Mouse (Mus musculus): ENCODE measurements around the gene Zc3h14.
A peak's percentile ranks its signal among the peaks of the same experiment; 100 is the strongest.

Zc3h14 gene

DNA sequence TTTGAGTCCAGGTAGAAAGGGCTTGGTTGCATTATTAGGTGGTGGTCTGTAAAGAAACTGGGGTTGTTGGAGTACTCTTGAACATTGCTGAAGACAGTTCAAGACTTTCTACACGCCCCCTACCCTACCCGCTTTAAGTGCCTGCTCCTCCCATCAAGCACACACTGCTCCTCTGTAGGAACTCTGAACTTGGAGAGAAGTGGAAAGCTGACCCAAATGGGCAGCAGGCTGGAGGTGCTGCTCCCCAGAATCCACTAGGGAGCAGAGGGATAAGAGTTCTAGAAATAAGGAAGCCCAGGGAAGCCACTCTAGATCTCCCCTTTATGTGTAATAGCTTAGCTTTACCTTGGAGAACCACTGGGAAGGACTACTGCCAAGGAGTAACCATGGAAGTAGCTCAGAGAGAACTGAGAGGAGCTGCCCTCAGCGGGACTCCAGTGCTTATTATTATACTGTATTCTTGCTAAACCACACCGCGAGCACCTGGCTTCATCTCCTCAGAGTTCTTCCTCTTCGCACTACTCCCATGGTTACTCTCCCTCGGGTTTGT is 8.9 kb upstream of the Zc3h14 start:
- no peak for DNase-seq (ENCODE audit: low read depth in 2 of 2, low spot score in 2 of 2)

DNA sequence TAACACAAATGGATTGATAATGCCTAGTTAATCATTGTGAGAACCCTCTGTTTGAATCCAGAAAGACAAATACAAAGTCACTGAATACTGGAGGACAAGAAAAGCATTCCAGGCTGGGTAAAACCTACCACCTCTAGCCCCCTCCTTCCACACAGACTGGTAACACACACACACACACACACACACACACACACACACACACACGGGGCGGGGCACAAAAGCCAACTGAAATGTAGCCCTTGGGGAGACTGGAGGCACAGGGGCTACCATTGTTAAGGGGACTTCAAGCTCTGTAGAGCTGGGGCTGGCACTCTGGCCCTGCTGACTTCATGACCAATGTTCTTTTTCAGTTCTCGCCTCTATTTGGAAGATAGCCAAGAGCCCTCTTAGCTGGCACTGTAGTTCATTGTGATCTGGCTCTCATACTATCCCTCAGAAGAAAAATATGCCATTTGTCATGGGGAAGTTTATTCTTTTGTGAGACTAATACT is 5.7 kb upstream of the Zc3h14 start:
- no peak for DNase-seq (ENCODE audit: low read depth in 2 of 2, low spot score in 2 of 2)

DNA sequence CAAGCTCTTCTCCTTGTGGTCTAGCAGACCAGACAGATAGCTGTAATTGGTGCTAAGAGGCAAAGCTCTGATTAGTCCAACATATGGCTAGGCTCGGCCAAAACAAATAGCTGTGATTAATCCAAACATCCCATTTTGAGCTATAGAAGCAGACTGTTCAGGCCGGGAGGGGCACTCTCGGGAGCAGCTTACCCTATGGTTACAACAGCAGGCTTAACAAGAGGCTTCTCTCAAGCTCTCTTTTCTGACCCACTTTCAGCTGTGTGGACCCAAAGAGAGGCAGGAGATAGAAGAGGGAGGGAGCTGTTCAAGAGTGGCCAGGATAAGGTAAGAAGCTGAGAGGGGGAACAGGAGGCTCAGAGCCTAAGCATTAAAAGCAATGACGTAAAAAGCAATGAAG is 1.1 kb upstream of the Zc3h14 start:
- no peak for DNase-seq (ENCODE audit: low read depth in 2 of 2, low spot score in 2 of 2)

DNA sequence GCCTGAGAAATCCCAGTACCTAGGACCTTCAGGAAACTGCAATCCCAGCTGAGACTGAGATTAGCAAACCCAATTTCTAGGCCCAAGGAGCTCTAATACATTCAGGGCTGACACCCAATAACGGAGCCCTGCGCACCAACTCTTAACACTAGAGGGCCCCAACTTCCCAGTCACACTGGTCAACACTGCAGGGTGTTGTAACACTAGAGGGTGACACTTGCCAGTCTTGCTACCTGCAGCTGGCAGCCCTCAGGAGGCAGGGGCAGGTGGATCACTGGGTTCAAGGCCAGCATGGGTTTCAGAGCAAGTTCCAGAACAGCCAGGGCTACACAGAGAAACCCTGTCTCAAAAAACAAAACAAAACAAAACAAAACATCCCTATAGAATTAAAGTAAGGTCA is 633 bp upstream of the Zc3h14 start:
- DNase-seq (ENCODE audit: low read depth in 2 of 2, low spot score in 2 of 2), result peak; percentile 58 to 68

DNA sequence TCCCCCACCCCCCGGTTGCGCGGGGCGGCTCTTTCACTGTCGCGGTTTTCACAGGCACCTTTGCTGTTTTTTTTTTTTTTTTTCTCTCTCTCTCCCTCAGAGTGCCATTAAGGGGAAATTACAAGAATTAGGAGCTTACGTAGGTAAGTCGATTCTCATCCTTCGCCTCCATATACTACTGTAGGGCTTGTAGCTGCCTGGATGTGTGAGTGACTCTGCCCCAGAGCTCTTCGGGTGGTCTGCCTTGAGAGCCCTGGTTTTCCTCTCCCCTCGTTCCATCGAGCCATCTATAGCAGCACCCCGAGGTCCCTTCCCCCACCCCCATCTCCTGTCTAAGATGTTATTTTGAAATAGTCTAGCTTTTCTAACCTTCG is 603 bp downstream of the Zc3h14 start:
- no peak for DNase-seq (ENCODE audit: low read depth in 2 of 2, low spot score in 2 of 2)

DNA sequence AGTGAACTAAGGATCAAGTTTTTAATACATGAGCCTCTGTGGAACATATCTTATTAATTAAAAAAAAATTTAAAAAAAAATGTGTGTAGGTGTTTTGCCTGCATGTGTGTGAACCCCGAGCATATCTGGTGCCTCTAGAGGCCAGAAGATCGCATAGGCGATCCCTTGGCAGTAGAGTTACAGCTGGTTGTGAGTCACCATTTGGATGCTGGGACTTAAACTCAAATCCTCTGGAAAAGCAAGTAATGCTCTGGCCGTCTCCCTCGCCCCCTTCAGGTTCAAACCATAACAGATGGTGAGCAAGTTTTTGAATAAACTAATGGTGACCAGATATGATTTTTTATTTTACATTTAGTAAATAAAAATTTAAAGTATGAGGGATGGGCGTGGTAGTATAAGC is 10.9 kb downstream of the Zc3h14 start:
- DNase-seq (ENCODE audit: low read depth in 2 of 2, low spot score in 2 of 2), result no peak

DNA sequence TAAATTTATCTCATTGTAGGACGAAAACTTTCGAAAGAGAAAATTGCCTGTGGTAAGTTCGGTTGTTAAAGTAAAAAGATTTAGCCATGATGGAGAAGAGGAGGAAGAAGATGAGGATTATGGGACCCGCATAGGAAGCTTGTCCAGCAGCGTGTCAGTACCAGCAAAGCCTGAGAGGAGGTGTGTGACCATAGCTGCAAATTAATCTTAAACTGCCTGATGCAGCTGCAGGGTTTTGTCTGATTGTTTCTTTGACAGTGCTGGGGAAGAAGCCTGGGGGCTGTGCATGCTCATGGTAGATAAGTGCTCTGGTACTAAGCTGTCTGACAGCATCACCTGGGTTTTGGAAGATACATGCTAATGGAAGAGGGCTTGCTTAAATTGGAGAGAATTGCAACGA is 12.9 kb downstream of the Zc3h14 start:
- DNase-seq (ENCODE audit: low read depth in 2 of 2, low spot score in 2 of 2), result no peak

DNA sequence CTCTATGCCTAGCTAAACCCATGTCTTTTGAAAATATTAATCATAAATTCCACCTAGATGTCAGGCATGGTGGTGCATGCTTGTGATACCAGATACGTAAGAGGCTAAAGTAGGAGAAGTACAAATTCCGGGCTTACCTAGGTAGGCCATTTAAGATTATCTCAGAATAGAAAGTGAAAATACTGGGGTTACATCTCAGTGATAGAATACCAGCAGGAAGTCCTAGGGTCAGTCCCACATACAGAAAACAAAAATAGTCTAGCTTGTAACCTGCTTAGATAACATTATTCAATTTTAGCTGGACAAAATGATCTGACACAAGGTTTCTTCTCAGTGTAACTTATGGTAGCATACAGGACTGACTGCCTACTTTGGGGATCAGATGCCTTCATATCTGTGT is 19.5 kb downstream of the Zc3h14 start:
- no peak for DNase-seq (ENCODE audit: low read depth in 2 of 2, low spot score in 2 of 2)

DNA sequence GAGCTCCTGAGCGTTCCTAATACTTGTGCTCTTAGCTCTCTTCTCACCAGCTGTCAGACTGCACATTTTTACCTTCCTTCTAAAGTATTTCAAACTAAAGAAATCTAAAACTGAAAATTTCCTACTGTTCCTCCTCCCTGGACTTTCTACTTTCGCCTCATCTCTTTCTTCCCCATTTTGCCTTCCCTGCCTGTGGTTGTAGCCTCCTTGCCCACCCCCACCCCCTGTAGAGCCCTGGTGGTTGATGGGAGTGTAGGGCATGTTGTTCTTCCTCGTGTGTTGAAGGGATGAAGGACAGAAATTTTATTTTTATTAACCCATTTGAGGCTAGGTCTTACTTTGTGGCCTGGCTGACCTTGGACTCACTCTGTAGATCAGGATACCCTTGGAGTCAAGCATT is 30.7 kb downstream of the Zc3h14 start:
- no peak for DNase-seq (ENCODE audit: low read depth in 2 of 2, low spot score in 2 of 2)

DNA sequence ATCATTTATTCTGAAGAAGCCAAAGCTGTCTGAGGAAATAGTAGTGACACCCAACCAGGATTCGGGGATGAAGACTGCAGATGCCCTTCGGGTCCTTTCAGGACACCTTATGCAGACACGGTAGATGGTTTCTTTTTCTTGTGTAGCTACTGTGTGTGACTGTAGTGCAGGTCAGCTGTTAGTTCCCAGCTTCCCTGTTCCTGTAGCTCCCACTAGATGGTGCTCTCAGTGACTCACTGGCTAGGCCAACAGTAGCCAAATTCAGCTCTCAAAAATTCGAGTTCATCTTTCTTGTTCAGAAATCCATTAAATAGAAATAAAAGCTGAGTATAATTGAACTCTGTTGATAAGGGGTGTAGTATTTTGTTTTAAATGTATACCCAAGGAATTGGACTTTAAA is 32.4 kb downstream of the Zc3h14 start:
- peak in 1 of 2 experiments; percentile 1 for DNase-seq (ENCODE audit: low read depth in 2 of 2, low spot score in 2 of 2)

DNA sequence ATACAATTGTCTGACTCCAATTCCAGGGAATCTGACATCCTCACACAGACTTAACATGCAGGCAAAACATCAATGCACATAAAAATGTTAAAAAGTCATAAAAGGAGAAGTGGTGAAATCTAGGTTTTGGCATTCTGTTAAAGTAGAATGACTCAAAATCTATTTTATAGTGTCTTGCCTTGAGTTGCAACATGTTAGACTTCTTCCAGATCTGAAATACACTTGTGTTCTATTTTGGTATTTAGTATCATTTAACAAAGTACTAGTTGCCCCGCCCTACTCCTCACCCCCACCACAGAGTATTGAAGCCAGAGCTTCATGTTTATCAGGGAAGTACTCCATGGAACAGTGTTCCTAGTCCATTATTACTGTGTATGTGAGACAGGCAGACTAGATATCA is 37.5 kb downstream of the Zc3h14 start:
- no peak for DNase-seq (ENCODE audit: low read depth in 2 of 2, low spot score in 2 of 2)

DNA sequence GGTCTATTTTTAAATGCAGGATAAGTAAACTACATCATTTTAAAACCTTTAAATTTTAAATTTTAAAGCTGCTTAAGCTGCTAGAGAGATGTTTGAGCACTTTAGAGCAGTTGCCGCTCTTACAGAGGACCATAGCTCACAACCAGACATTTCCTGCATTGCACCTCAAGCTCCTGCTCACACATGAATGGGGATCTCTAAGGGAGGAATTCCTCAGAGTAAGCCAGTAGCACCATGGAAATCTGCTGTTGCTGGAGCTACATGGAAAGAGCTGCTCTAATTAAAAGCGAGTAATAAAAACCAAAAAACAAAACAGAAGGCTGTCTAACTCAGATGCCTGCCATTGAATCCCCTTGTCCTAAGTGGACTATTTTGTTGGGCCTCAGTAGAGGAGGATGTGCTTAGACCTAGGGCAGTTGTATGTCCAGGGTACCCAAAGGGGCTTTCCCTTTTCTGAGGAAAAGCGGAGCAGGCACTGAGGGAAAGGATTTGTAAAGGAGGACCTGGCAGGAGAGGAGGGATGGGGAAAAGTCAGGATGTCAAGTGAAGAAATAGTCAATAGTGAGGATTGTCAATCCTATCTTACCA is 49.1 kb downstream of the Zc3h14 start:
- no peak for DNase-seq (ENCODE audit: low read depth in 2 of 2, low spot score in 2 of 2)

DNA sequence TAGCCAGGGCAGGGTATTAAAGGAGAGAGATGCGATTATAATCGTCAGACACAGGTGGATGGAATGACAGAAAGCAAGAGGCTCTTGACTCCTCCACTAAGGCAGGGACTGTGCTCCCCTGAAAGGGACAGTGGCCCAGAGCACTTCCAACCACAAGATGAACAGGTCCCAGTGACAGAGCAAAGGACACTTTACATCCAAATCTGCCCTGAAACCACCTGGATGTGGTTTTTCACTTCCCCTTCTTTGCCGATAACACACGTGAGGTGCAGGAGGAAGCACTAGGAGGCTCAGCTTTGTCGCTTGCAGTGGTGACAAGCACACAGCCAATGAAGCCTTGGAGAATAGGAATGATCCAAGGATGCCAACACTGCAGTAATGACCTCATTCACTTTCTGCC is 53.6 kb downstream of the Zc3h14 start:
- DNase-seq (ENCODE audit: low read depth in 2 of 2, low spot score in 2 of 2), result no peak

DNA sequence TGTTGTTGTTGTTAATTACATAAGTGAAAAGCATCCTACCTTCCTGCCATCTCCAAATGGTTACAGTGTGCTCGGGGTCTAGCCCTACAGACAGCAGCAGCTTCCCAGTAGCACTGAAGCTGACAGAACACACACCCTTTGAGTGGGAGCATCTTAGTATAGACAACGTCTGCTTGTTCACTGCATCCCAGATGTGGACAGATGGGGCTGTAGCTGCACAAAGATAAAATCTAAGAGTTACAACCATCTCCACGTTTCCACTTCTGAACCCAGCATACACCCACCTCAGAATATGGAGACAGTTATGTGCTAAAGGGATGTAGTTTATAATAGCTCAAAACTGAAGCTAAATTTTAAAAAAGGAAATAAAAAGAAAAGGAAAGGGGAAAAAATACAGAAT is 55.5 kb downstream of the Zc3h14 start:
- DNase-seq (ENCODE audit: low read depth in 2 of 2, low spot score in 2 of 2), result no peak

DNA sequence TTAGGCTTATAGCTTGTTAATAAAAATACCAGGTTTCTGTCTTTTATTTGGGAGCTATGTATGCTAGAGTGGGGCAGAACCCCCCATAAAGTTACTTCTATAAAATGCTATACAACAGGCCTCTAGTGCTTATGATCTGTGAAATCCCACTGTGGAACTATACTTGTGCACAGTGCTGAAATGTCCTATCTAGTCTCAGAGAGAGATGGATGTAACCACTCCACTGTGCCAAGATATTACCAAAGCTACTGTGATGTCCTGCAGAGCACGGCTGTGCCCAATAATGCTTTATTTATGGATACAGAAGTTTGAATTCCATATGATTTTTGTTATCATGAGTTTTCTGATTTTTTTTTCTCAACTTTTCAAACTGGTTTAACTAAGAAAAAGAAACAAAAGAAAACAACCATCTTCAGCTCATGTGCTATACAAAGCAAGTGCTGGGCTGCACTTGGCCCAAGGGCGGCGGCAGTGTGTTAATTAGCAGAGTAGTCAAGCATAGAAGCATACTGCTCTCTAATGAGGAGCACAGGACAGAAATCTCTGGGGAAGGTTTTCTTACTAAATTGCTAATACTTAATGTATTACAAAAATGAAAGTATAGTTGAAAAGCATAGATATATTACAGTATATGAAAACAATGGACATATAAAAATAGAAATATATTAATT is 57.4 kb downstream of the Zc3h14 start:
- DNase-seq (ENCODE audit: low read depth in 2 of 2, low spot score in 2 of 2), result no peak

DNA sequence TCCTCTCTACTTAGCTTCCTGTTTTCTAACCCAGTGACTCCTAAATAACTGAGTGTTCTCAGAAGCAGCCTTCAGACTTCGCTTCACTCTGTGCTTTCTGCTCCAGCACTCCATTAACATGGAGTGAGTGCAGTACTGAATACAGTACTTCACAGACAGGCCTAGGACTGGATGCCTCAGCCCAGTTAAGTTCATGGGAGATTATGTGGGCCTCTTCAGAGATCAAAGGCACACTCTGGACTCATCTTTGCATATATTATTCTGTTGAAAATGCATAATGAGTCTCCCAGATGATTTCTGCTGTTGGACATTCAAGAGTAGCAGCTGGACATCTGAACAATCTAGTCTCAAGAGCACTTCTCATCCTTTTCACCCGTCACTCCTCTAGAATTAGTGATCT is 74.0 kb downstream of the Zc3h14 start:
- DNase-seq (ENCODE audit: low read depth in 2 of 2, low spot score in 2 of 2), result no peak

DNA sequence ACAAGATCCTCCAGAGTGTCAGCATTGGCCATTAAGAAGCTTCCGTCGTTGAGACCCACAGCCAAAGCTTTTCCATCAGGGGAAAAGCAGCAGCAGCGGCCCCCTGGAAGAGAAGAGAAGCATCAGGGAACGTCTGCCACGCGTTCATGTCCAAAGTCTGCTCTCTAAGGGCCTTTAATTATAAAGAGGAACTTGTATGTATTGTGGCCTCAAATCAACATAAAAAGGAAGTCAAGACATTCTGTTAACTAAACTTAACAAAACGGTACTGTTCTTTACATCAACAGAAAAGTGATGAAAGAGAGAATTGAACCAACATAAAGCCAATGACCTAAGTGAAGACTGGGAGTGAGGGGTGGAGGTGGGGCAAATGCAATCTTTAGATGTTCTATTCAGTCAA is 84.4 kb downstream of the Zc3h14 start:
- DNase-seq (ENCODE audit: low read depth in 2 of 2, low spot score in 2 of 2), result no peak

DNA sequence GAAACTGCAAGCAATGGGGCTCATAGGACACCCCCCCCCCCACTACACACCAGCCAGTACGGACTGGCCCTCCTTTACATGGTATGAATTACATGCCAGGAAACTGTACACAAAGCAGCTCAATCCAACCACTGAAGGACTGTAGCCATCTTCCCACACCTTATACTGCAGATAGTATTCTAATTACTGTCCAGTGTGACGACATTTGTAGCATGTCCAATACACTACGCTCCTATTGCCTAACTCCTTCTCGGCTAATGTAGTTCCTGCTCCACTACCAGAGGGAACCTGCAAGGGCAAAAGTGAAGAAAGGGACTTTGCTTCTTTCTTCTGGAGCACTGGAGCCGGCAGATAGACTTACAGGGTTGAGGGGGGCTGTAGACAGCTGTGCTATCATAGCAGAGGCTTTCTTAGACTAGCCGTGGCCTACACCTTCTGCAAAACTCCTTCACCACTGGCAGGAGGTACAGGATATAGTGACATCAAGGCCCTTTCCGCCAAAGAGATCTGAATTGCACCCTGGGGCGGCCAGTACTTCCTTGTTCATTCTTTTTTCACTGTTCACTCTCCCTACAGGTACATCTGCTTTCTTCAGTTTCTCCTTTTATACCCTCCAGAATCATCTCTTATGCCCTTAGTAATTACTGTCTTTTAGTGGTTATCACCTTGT is 86.3 kb downstream of the Zc3h14 start:
- no peak for DNase-seq (ENCODE audit: low read depth in 2 of 2, low spot score in 2 of 2)

DNA sequence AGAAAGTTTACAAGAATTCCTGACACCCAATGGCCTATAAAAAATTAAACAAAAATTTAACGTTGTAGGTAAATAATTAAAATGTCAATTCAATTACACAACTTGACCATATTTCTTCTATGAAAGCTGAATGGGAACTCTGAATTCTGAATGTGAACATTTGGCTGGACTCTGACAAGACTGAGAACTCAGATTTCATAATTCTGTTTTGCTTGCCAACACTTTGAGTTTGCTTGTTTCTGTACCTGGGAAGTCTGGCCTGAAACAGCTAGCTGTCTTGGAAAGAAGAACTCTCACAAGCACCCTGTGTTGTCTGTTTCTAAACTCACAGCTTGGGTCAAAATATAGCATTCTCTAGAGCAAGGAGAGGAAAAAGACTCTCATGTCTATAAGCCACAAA is 87.1 kb downstream of the Zc3h14 start:
- DNase-seq (ENCODE audit: low read depth in 2 of 2, low spot score in 2 of 2), result no peak

DNA sequence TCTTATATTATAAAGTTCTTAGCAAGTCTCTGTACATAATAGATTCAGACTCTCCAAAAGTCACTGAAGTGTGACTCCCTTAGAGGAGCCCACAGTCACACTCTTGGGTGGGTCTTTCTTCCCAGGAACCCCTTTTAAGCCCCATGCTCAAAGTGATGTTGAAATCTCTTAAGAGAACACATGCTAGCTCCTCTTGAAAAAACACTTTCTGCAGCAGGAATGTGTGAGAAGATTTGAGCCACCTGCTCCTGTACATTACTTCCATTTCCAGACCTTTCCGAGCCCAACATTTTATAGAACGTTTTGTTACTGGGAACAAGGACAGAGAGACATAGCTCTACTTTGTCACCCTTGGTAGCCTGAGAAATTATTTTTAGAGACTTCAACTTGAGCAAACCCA is 88.1 kb downstream of the Zc3h14 start:
- no peak for DNase-seq (ENCODE audit: low read depth in 2 of 2, low spot score in 2 of 2)

DNA sequence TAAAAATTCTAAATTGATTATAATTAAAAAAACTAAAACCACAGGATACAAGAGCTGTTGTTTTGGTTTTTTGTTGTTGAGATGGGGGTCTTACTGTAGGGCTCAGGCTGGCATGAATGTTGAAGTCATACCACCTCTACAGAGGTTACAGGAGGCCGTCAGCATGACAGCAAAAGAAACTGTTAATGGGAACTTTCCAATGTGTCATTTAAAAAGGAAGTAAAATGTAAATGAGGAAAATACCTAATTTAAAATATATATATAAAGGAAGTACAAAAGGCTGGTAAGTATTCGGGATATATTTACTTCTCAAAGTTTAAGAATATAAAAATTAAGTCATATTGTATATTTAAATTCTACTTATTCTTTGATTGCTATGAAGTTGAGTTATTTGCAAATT is 88.7 kb downstream of the Zc3h14 start:
- DNase-seq (ENCODE audit: low read depth in 2 of 2, low spot score in 2 of 2), result no peak

Measured in CD8-positive naive resting alpha-beta T cell, adult 2 months (primary cell).